Mouse (Mus musculus): Measurements from ENCODE around the gene Dpf2. TPM values are rescaled to one million over a fixed set of nuclear protein-coding genes. Genes with fewer than 3 reads are reported as not detected.
A peak's percentile ranks its signal among the peaks of the same experiment; 100 is the strongest.

The Dpf2 gene
- polyA plus RNA-seq, 2 experiments, result 143 to 179 TPM

GRCm38 (mm10) chr19:5847306-5847796 is 65.5 kb downstream of the Dpf2 start:
- H3K4me3 ChIP-seq (replicated peaks; ENCODE audit: low read length), result peak overlapping the region; percentile 39
- no peaks in the 10 kb centered on the region for H3K9me3 ChIP-seq (ENCODE audit: control insufficient read depth, low read length)
- 34% methylated on average over 4 of the region's 4 CpGs for WGBS
- no peak for TF ChIP-seq POLR2A (IDR thresholded peaks at IDR 0.05; ENCODE audit: borderline replicate concordance, extremely low read depth, insufficient read depth, insufficient read length)
- H3K9ac ChIP-seq (ENCODE audit: low read depth, low read length, severe bottlenecking), result peak overlapping the region; percentile 56
- H3K36me3 ChIP-seq (ENCODE audit: control insufficient read depth, insufficient read depth, low read length), result peaks cover 12% of the 10 kb centered on the region
- H3K27me3 ChIP-seq (ENCODE audit: control insufficient read depth, insufficient read depth, low read length), result no peaks in the 10 kb centered on the region
- peak overlapping the region; percentile 70 for H3K4me2 ChIP-seq (replicated peaks; ENCODE audit: low read depth, low read length, severe bottlenecking)
- peaks cover 68% of the 10 kb centered on the region for H3K4me1 ChIP-seq (ENCODE audit: control insufficient read depth, insufficient read depth, low read length)
- ATAC-seq (ENCODE audit: low FRiP score, low read depth) (no peak), DNase-seq (ENCODE audit: low spot score) (no peak)
- H3K27ac ChIP-seq (replicated peaks; ENCODE audit: low read depth, low read length), result peak overlapping the region; percentile 97

GRCm38 (mm10) chr19:5846557-5847305 is 66.1 kb downstream of the Dpf2 start:
- Histone ChIP-seq H3K4me2 (replicated peaks; ENCODE audit: low read depth, low read length, severe bottlenecking) (peak overlapping the region; percentile 70), H3K4me1 (ENCODE audit: control insufficient read depth, insufficient read depth, low read length) (peaks cover 71% of the 10 kb centered on the region), H3K4me3 (replicated peaks; ENCODE audit: low read length) (peak overlapping the region; percentile 39), H3K36me3 (ENCODE audit: control insufficient read depth, insufficient read depth, low read length) (peaks cover 7% of the 10 kb centered on the region; the same call in 1 of the 2 replicates), H3K27ac (replicated peaks; ENCODE audit: low read depth, low read length) (peak overlapping the region; percentile 97), H3K9me3 (ENCODE audit: control insufficient read depth, low read length) (no peaks in the 10 kb centered on the region), H3K9ac (ENCODE audit: low read depth, low read length, severe bottlenecking) (peak overlapping the region; percentile 56), H3K27me3 (ENCODE audit: control insufficient read depth, insufficient read depth, low read length) (no peaks in the 10 kb centered on the region)
- peak; percentile 74 for ATAC-seq (ENCODE audit: low FRiP score, low read depth)
- TF ChIP-seq POLR2A (IDR thresholded peaks at IDR 0.05; ENCODE audit: borderline replicate concordance, extremely low read depth, insufficient read depth, insufficient read length), result no peak
- DNase-seq (ENCODE audit: low spot score), result peak; percentile 92
- WGBS, result 3% methylated on average over 16 of the region's 16 CpGs

Other genes with a start within 250 kb of the Dpf2 start
Only the 30 nearest of the 31 such genes appear.
- gene Map3k11, start 224.3 kb downstream of the Dpf2 start, polyA plus RNA-seq (2012; rRNA removed), result 30.1 and 38.9 TPM in 2 replicates
- gene Map3k11, start 224.3 kb downstream of the Dpf2 start, polyA plus RNA-seq (2014; fragmentation: Nextera tagmentation; extraction: Ambion mirVana), result 19.0 and 20.7 TPM in 2 replicates
- 101 and 160 TPM in 2 replicates for gene Pcnx3, start 224.1 kb downstream of the Dpf2 start, polyA plus RNA-seq (2012; rRNA removed)
- 31.8 and 32.3 TPM in 2 replicates for gene Pcnx3, start 224.1 kb downstream of the Dpf2 start, polyA plus RNA-seq (2014; fragmentation: Nextera tagmentation; extraction: Ambion mirVana)
- 0.41 and 0.63 TPM in 2 replicates for gene Kcnk7, start 208.6 kb downstream of the Dpf2 start, polyA plus RNA-seq (2012; rRNA removed)
- gene Kcnk7, start 208.6 kb downstream of the Dpf2 start, polyA plus RNA-seq (2014; fragmentation: Nextera tagmentation; extraction: Ambion mirVana), result 0.65 and 0.81 TPM in 2 replicates
- 51.0 and 51.1 TPM in 2 replicates for gene Ehbp1l1, start 186.7 kb downstream of the Dpf2 start, polyA plus RNA-seq (2012; rRNA removed)
- gene Ehbp1l1, start 186.7 kb downstream of the Dpf2 start, polyA plus RNA-seq (2014; fragmentation: Nextera tagmentation; extraction: Ambion mirVana), result 20.0 and 25.4 TPM in 2 replicates
- gene Fam89b, start 183.4 kb downstream of the Dpf2 start, polyA plus RNA-seq (2012; rRNA removed), result 169 and 253 TPM in 2 replicates
- gene Fam89b, start 183.4 kb downstream of the Dpf2 start, polyA plus RNA-seq (2014; fragmentation: Nextera tagmentation; extraction: Ambion mirVana), result 125 TPM in 2 replicates
- 341 and 441 TPM in 2 replicates for gene Ltbp3, start 172.1 kb downstream of the Dpf2 start, polyA plus RNA-seq (2012; rRNA removed)
- 99.8 and 103 TPM in 2 replicates for gene Ltbp3, start 172.1 kb downstream of the Dpf2 start, polyA plus RNA-seq (2014; fragmentation: Nextera tagmentation; extraction: Ambion mirVana)
- 152 and 186 TPM in 2 replicates for gene Scyl1, start 141.6 kb downstream of the Dpf2 start, polyA plus RNA-seq (2012; rRNA removed)
- gene Scyl1, start 141.6 kb downstream of the Dpf2 start, polyA plus RNA-seq (2014; fragmentation: Nextera tagmentation; extraction: Ambion mirVana), result 78.4 and 81.1 TPM in 2 replicates
- gene Frmd8, start 37.7 kb downstream of the Dpf2 start, polyA plus RNA-seq (2012; rRNA removed), result 22.7 and 30.1 TPM in 2 replicates
- 22.6 and 22.7 TPM in 2 replicates for gene Frmd8, start 37.7 kb downstream of the Dpf2 start, polyA plus RNA-seq (2014; fragmentation: Nextera tagmentation; extraction: Ambion mirVana)
- 6.2 and 6.3 TPM in 2 replicates for gene Slc25a45, start 35.2 kb downstream of the Dpf2 start, polyA plus RNA-seq (2012; rRNA removed)
- gene Slc25a45, start 35.2 kb downstream of the Dpf2 start, polyA plus RNA-seq (2014; fragmentation: Nextera tagmentation; extraction: Ambion mirVana), result 2.5 and 3.0 TPM in 2 replicates
- gene Tigd3, start 18.9 kb downstream of the Dpf2 start, polyA plus RNA-seq (2012; rRNA removed), result 4.8 TPM in 2 replicates
- 1.7 and 2.0 TPM in 2 replicates for gene Tigd3, start 18.9 kb downstream of the Dpf2 start, polyA plus RNA-seq (2014; fragmentation: Nextera tagmentation; extraction: Ambion mirVana)
- 9.7 and 10.0 TPM in 2 replicates for gene Cdc42ep2, start 11.8 kb upstream of the Dpf2 start, polyA plus RNA-seq (2012; rRNA removed)
- 6.5 and 8.0 TPM in 2 replicates for gene Cdc42ep2, start 11.8 kb upstream of the Dpf2 start, polyA plus RNA-seq (2014; fragmentation: Nextera tagmentation; extraction: Ambion mirVana)
- 87.9 and 109 TPM in 2 replicates for gene Pola2, start 51.2 kb upstream of the Dpf2 start, polyA plus RNA-seq (2012; rRNA removed)
- gene Pola2, start 51.2 kb upstream of the Dpf2 start, polyA plus RNA-seq (2014; fragmentation: Nextera tagmentation; extraction: Ambion mirVana), result 65.8 and 66.3 TPM in 2 replicates
- not detected in 2 replicates for gene Slc22a20, start 73.1 kb upstream of the Dpf2 start, polyA plus RNA-seq (2012; rRNA removed)
- gene Slc22a20, start 73.1 kb upstream of the Dpf2 start, polyA plus RNA-seq (2014; fragmentation: Nextera tagmentation; extraction: Ambion mirVana), result not detected in 2 replicates
- gene Capn1, start 102.9 kb upstream of the Dpf2 start, polyA plus RNA-seq (2012; rRNA removed), result 29.0 and 33.4 TPM in 2 replicates
- gene Capn1, start 102.9 kb upstream of the Dpf2 start, polyA plus RNA-seq (2014; fragmentation: Nextera tagmentation; extraction: Ambion mirVana), result 18.0 and 19.7 TPM in 2 replicates
- 49.2 and 63.9 TPM in 2 replicates for gene Syvn1, start 133.6 kb upstream of the Dpf2 start, polyA plus RNA-seq (2012; rRNA removed)
- gene Syvn1, start 133.6 kb upstream of the Dpf2 start, polyA plus RNA-seq (2014; fragmentation: Nextera tagmentation; extraction: Ambion mirVana), result 31.5 and 34.6 TPM in 2 replicates
- gene Mrpl49, start 144.8 kb upstream of the Dpf2 start, polyA plus RNA-seq (2012; rRNA removed), result 47.0 and 54.8 TPM in 2 replicates
- gene Mrpl49, start 144.8 kb upstream of the Dpf2 start, polyA plus RNA-seq (2014; fragmentation: Nextera tagmentation; extraction: Ambion mirVana), result 75.3 and 75.5 TPM in 2 replicates
- gene Fau, start 144.8 kb upstream of the Dpf2 start, polyA plus RNA-seq (2012; rRNA removed), result 1,573 and 1,838 TPM in 2 replicates
- gene Fau, start 144.8 kb upstream of the Dpf2 start, polyA plus RNA-seq (2014; fragmentation: Nextera tagmentation; extraction: Ambion mirVana), result 948 and 968 TPM in 2 replicates
- 32.0 and 41.5 TPM in 2 replicates for gene Znhit2, start 148.2 kb upstream of the Dpf2 start, polyA plus RNA-seq (2012; rRNA removed)
- gene Znhit2, start 148.2 kb upstream of the Dpf2 start, polyA plus RNA-seq (2014; fragmentation: Nextera tagmentation; extraction: Ambion mirVana), result 36.5 and 37.0 TPM in 2 replicates
- 43.8 and 59.6 TPM in 2 replicates for gene Tm7sf2, start 155.4 kb upstream of the Dpf2 start, polyA plus RNA-seq (2012; rRNA removed)
- gene Tm7sf2, start 155.4 kb upstream of the Dpf2 start, polyA plus RNA-seq (2014; fragmentation: Nextera tagmentation; extraction: Ambion mirVana), result 15.5 and 18.8 TPM in 2 replicates
- 81.6 and 95.9 TPM in 2 replicates for gene Vps51, start 164.2 kb upstream of the Dpf2 start, polyA plus RNA-seq (2012; rRNA removed)
- 51.9 and 60.5 TPM in 2 replicates for gene Vps51, start 164.2 kb upstream of the Dpf2 start, polyA plus RNA-seq (2014; fragmentation: Nextera tagmentation; extraction: Ambion mirVana)
- 0.20 TPM in 1 of 2 replicates, not detected in the other for gene Tmem262, start 167.0 kb upstream of the Dpf2 start, polyA plus RNA-seq (2012; rRNA removed)
- gene Tmem262, start 167.0 kb upstream of the Dpf2 start, polyA plus RNA-seq (2014; fragmentation: Nextera tagmentation; extraction: Ambion mirVana), result not detected in 2 replicates
- 1.1 and 1.3 TPM in 2 replicates for gene Gm28374, start 169.2 kb upstream of the Dpf2 start, polyA plus RNA-seq (2012; rRNA removed)
- gene Gm28374, start 169.2 kb upstream of the Dpf2 start, polyA plus RNA-seq (2014; fragmentation: Nextera tagmentation; extraction: Ambion mirVana), result 1.1 and 1.3 TPM in 2 replicates
- gene Zfpl1, start 171.9 kb upstream of the Dpf2 start, polyA plus RNA-seq (2012; rRNA removed), result 134 and 177 TPM in 2 replicates
- gene Zfpl1, start 171.9 kb upstream of the Dpf2 start, polyA plus RNA-seq (2014; fragmentation: Nextera tagmentation; extraction: Ambion mirVana), result 85.4 and 91.0 TPM in 2 replicates
- gene Cdca5, start 172.0 kb upstream of the Dpf2 start, polyA plus RNA-seq (2012; rRNA removed), result 22.0 and 23.3 TPM in 2 replicates
- gene Cdca5, start 172.0 kb upstream of the Dpf2 start, polyA plus RNA-seq (2014; fragmentation: Nextera tagmentation; extraction: Ambion mirVana), result 27.9 and 31.5 TPM in 2 replicates
- gene AC131692.1, start 181.4 kb upstream of the Dpf2 start, polyA plus RNA-seq (2012; rRNA removed), result 0.14 and 0.75 TPM in 2 replicates
- not detected in 2 replicates for gene AC131692.1, start 181.4 kb upstream of the Dpf2 start, polyA plus RNA-seq (2014; fragmentation: Nextera tagmentation; extraction: Ambion mirVana)
- 2.5 and 3.0 TPM in 2 replicates for gene Naaladl1, start 192.8 kb upstream of the Dpf2 start, polyA plus RNA-seq (2012; rRNA removed)
- 0.21 and 0.48 TPM in 2 replicates for gene Naaladl1, start 192.8 kb upstream of the Dpf2 start, polyA plus RNA-seq (2014; fragmentation: Nextera tagmentation; extraction: Ambion mirVana)
- 45.6 and 57.9 TPM in 2 replicates for gene Sac3d1, start 205.6 kb upstream of the Dpf2 start, polyA plus RNA-seq (2012; rRNA removed)
- 53.8 and 55.9 TPM in 2 replicates for gene Sac3d1, start 205.6 kb upstream of the Dpf2 start, polyA plus RNA-seq (2014; fragmentation: Nextera tagmentation; extraction: Ambion mirVana)
- 36.4 and 48.9 TPM in 2 replicates for gene Snx15, start 215.3 kb upstream of the Dpf2 start, polyA plus RNA-seq (2012; rRNA removed)
- 30.2 and 33.9 TPM in 2 replicates for gene Snx15, start 215.3 kb upstream of the Dpf2 start, polyA plus RNA-seq (2014; fragmentation: Nextera tagmentation; extraction: Ambion mirVana)
- 0.10 and 0.22 TPM in 2 replicates for gene Batf2, start 228.0 kb upstream of the Dpf2 start, polyA plus RNA-seq (2012; rRNA removed)
- gene Batf2, start 228.0 kb upstream of the Dpf2 start, polyA plus RNA-seq (2014; fragmentation: Nextera tagmentation; extraction: Ambion mirVana), result 0.15 TPM in 1 of 2 replicates, not detected in the other
- 91.9 and 127 TPM in 2 replicates for gene Arl2, start 228.5 kb upstream of the Dpf2 start, polyA plus RNA-seq (2012; rRNA removed)
- 76.0 and 77.5 TPM in 2 replicates for gene Arl2, start 228.5 kb upstream of the Dpf2 start, polyA plus RNA-seq (2014; fragmentation: Nextera tagmentation; extraction: Ambion mirVana)

Measured in limb, embryonic 14.5 days (tissue).